Mouse (Mus musculus) left cerebral cortex, postnatal 14 days (tissue): ENCODE data around the gene Scml2. TPM values are rescaled to one million over a fixed set of nuclear protein-coding genes. Genes with fewer than 3 reads are reported as not detected.
"Not testable (repeated sequence)": the region's sequence is repeated elsewhere in the genome, so short reads cannot be mapped to it uniquely, and the experiment has no call there.

Experiments used
- DNase-seq, 2 experiments: peaks; one replicate each; pipeline ENCODE4 v3.0.0; 2021 to 2022; ENCODE audit warnings: low spot score in 2 of 2, mixed read lengths in 1 of 2
- intact Hi-C: fragments of 180-260 bp; cut with DNase I; formaldehyde crosslinking; loops from one replicate; pipeline ENCODE4 v1.15.1; 2025
- long read RNA-seq, 2 experiments: library from polyadenylated mRNA; stranded (forward); transcript quantifications; one replicate each; pipeline ENCODE4 v2.0.0; 2021
- total RNA-seq, 2 experiments: library from RNA; stranded (reverse); gene quantifications; 2 replicates each; pipeline ENCODE4 v1.2.3; 2021

The Scml2 gene
- total RNA-seq = 1 to 10 TPM in 1 of 2 experiments, under 1 TPM in 1; 0.66 to 1.2 TPM
- long read RNA-seq, experiment 1 = 0 reads
- long read RNA-seq, experiment 2 = 0 reads

DNA sequence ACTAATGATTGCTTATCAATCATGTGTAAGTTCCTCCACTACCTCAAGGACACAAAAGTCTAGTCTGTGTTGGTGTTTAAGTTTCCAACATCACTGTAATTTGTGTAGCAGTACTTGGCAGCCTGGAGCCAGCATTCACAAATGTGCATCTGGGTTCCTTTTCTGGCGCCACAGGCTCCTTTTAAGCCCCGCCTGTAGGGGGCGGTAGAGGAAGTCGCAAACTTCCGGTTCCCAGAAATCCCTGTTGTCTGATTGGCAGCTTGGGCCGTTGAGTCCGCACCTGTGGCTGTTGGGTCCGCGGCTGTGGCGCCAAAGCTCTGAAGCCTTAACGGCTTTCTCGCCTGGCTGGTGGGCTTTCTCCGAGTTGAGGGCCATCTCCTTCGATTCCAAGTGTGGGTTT, at the start of gene Scml2:
Gene Scml2, plus strand, starts transcription at position 301 of the 400 bp plus-strand sequence.
- DNase-seq, intact Hi-C loops: not testable (repeated sequence)

DNA sequence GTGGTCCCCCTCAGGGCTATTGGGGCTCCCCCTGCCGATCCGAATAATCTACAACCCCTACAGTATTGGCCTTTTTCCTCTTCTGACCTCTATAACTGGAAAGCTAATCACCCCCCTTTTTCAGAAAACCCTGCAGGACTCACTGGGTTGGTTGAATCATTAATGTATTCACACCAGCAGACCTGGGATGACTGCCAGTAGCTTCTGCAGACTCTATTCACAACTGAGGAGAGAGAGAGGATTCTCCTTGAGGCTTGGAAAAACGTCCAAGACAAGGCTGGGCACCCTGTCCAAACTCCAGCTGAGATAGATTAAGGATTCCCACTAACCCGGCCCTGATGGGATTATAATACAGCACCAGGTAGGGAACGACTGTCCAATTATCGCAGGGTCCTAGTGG, 41.4 kb upstream of the Scml2 start:
- peak; percentile 2 to 5 for DNase-seq
- intact Hi-C loops = not testable (repeated sequence)

DNA sequence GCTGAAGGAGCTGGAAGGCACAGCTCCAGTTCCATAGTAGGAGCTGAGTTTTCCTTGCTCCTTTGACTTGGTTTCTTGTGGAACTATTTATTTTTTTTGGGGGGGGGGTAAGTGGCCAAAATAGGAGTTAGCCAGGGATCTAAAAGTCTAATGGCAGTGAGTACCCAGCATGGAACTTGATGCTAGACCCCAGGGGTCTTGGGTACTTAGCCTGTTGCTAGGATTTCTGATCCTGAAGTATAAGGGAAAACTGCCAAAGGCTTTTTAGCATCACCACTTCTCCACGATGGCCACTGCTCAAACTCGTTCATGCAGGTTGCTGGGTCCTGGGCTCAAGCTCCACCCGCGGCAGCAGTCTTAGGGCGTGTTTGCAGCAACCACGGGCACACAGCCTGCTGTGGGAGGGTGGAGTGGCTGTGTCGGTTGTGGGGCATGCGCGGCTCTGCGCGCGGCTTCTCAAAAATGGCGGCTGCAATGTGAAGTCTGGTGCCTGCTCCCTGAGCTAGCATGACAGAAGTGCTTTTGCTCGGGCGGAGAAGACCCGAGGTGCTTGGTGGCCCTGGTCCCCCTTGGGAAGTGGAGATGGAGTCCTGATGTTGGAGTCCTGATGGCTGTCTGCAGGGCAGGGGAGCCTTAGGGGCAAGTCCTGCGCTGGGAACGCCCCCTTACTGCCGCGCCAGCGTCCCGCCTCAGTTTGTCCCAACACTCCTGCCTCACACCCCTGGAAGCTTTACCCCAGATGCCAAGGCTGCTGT, 45.5 kb downstream of the Scml2 start:
- intact Hi-C loops = no loop called here
- peak; percentile 36 to 44 for DNase-seq

DNA sequence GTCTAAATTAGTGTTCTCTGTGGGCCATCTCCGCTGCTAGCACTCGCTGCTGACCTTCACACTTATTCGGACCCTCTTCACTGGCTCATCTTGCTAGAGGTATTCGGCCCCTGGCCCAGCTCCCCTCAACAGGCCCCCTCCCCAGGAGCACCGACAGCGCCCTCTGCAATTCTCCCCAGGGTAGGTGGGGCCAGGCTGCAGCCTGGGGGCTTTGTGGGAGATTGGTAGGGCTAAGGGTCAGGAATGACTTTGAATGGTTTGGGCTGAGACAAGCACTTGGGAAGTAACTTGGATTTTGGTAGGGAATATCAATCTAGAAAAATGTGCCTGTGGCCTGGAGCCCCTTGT, 46.0 kb downstream of the Scml2 start:
- DNase-seq = no peak
- intact Hi-C loops = no loop called here

DNA sequence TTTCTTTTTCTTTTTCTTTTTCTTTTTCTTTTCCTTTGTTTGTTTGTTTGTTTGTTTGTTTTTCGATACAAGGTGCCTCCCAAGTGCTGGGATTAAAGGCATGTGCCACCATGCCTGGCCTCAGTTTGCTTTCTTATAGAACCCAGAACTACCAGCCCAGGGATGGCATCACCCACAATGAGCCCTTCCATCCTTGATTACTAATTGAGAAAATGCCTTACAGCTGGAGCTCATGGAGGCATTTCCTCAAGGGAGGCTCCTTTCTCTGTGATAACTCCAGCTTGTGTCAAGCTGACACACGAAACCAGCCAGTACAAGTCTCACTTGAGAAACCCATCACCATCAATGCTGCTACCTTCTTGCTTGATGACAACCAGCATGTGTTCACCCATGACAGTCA, 170.2 kb downstream of the Scml2 start, which contains the start of gene Gm15262:
Gene Gm15262, plus strand, starts transcription at position 301 of the 400 bp plus-strand sequence.
- intact Hi-C loops, DNase-seq: not testable (repeated sequence)

Other genes starting within 250 kb of the Scml2 start
- 1 to 10 TPM; 1.6 to 1.7 TPM for gene Gja6, start 210.1 kb upstream of the Scml2 start, total RNA-seq
- gene Cdkl5, start 122.5 kb upstream of the Scml2 start, total RNA-seq = 100 to 1,000 TPM; 151 to 161 TPM
- not detected for gene Gm15262, start 170.3 kb downstream of the Scml2 start, total RNA-seq